Mouse (Mus musculus): ENCODE data around the gene Il11ra1. TPM values are rescaled to one million over a fixed set of nuclear protein-coding genes. Genes with fewer than 3 reads are reported as not detected.
"Not testable (repeated sequence)": the region's sequence is repeated elsewhere in the genome, so short reads cannot be mapped to it uniquely, and the experiment has no call there.

Gene Il11ra1
- polyA plus RNA-seq, 1 experiment, result 24.8 TPM

- Histone ChIP-seq H3K4me1 (ENCODE audit: control insufficient read depth, insufficient read depth, insufficient read length, low read length) (peaks cover 9% of the 10 kb centered on the region), H3K4me3 (ENCODE audit: low read depth, low read length) (no peak overlapping the region), H3K36me3 (ENCODE audit: control insufficient read depth, insufficient read depth, low read length) (peaks cover 11% of the 10 kb centered on the region), H3K27me3 (ENCODE audit: control insufficient read depth, insufficient read depth, low read length) (no peaks in the 10 kb centered on the region), H3K27ac (ENCODE audit: insufficient read depth, low read depth, low read length) (no peak overlapping the region)
- TF ChIP-seq POLR2A (IDR thresholded peaks at IDR 0.05; ENCODE audit: low read depth, low read length), result no peak
- TF ChIP-seq CTCF (IDR thresholded peaks at IDR 0.05; ENCODE audit: extremely low read depth, insufficient read length, insufficient replicate concordance, low read depth, low read length), result no peak
- 71% methylated on average over 8 of the region's 8 CpGs for WGBS
Measured at GRCm38 (mm10) chr4:41762099-41762687, 62.4 kb downstream of the Il11ra1 start.

- H3K4me1 ChIP-seq (ENCODE audit: control insufficient read depth, insufficient read depth, insufficient read length, low read length); H3K27ac ChIP-seq (ENCODE audit: insufficient read depth, low read depth, low read length); H3K27me3 ChIP-seq (ENCODE audit: control insufficient read depth, insufficient read depth, low read length); H3K4me3 ChIP-seq (ENCODE audit: low read depth, low read length); H3K36me3 ChIP-seq (ENCODE audit: control insufficient read depth, insufficient read depth, low read length): not testable (repeated sequence)
- 68% methylated on average over 8 of the region's 8 CpGs for WGBS
Measured at GRCm38 (mm10) chr4:41762688-41763114, 62.9 kb downstream of the Il11ra1 start.

DNA sequence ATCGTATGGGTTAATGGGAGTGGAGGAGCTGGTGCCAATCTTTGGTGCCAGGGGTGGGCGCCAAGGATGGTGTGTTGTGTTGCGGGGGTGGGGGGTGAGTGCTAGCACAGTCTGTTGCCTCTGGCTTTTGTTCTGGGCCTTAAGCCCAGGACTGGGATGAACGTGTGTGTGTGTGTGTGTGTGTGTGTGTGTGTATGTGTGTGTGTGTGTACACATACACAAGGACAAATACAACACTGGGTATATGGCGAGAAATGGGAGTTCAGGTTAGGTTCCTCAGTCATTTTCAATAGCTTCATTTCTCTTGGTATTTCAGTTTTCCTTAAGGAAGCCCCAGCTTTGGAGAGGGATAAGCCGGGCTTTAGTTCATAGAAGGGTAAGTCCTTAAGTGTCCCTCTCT lies 63.4 kb downstream of the Il11ra1 start:
- 76% methylated on average over 5 of the region's 6 CpGs for WGBS
- H3K27ac ChIP-seq (ENCODE audit: insufficient read depth, low read depth, low read length); H3K4me3 ChIP-seq (ENCODE audit: low read depth, low read length); H3K4me1 ChIP-seq (ENCODE audit: control insufficient read depth, insufficient read depth, insufficient read length, low read length); H3K36me3 ChIP-seq (ENCODE audit: control insufficient read depth, insufficient read depth, low read length); H3K27me3 ChIP-seq (ENCODE audit: control insufficient read depth, insufficient read depth, low read length): not testable (repeated sequence)

DNA sequence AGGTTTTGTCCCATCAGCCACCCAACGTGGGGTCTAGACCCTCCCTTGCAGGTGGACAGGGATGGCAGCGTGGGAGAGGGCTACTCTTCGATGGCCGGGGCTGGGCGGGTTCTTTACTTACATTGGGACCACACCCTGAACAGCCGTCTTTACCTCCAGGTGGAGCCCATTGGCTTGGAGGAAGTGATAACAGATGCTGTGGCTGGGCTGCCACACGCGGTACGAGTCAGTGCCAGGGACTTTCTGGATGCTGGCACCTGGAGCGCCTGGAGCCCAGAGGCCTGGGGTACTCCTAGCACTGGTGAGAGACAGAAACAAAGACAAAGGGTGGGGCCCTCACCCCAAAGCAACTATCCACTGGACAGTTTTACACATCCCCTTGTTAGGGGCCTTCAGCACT lies 67.5 kb downstream of the Il11ra1 start:
- H3K4me1 ChIP-seq (ENCODE audit: control insufficient read depth, insufficient read depth, insufficient read length, low read length); H3K4me3 ChIP-seq (ENCODE audit: low read depth, low read length); H3K27ac ChIP-seq (ENCODE audit: insufficient read depth, low read depth, low read length); H3K27me3 ChIP-seq (ENCODE audit: control insufficient read depth, insufficient read depth, low read length); H3K36me3 ChIP-seq (ENCODE audit: control insufficient read depth, insufficient read depth, low read length): not testable (repeated sequence)
- 36% methylated on average over 10 of the region's 10 CpGs for WGBS

DNA sequence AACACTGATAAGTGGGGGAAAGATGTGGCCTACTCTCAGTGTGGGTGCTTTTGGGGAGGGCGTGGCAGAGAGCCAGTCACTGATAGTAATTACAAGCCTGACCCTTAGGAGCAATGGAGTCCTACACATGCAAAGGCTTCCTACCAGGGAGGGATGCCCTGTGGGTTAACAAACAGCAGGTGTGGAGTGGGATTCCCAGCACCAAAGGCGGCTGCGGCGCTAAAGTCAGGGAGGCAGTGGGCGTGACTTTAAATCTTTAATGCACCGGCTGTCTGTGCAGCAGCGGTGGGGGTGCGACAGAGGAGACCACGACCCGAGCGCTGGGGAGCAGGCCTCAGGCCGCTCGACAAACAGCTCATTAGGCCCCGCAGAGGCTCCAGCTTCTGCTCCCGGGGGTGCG lies 73.2 kb downstream of the Il11ra1 start:
- H3K27ac ChIP-seq (ENCODE audit: insufficient read depth, low read depth, low read length); H3K27me3 ChIP-seq (ENCODE audit: control insufficient read depth, insufficient read depth, low read length); H3K4me1 ChIP-seq (ENCODE audit: control insufficient read depth, insufficient read depth, insufficient read length, low read length); H3K36me3 ChIP-seq (ENCODE audit: control insufficient read depth, insufficient read depth, low read length): not testable (repeated sequence)
- 8% methylated on average over 8 of the region's 16 CpGs for WGBS
- peak overlapping the region; percentile 44 for H3K4me3 ChIP-seq (ENCODE audit: low read depth, low read length)

- H3K27me3 ChIP-seq (ENCODE audit: control insufficient read depth, insufficient read depth, low read length); H3K36me3 ChIP-seq (ENCODE audit: control insufficient read depth, insufficient read depth, low read length); H3K4me1 ChIP-seq (ENCODE audit: control insufficient read depth, insufficient read depth, insufficient read length, low read length): not testable (repeated sequence)
- Histone ChIP-seq H3K27ac (ENCODE audit: insufficient read depth, low read depth, low read length) (peak overlapping the region; percentile 80), H3K4me3 (ENCODE audit: low read depth, low read length) (peak overlapping the region; percentile 71)
- WGBS, result under 1% methylated on average over 22 of the region's 25 CpGs
Measured at GRCm38 (mm10) chr4:41773502-41773901, 73.7 kb downstream of the Il11ra1 start.

GRCm38 (mm10) chr4:41774002-41774401 lies 74.2 kb downstream of the Il11ra1 start, which contains the start of gene Ccl27a:
Gene Ccl27a (minus strand): TSS chr4:41774247.
- not testable (repeated sequence) for H3K36me3 ChIP-seq (ENCODE audit: control insufficient read depth, insufficient read depth, low read length); H3K4me1 ChIP-seq (ENCODE audit: control insufficient read depth, insufficient read depth, insufficient read length, low read length); H3K27me3 ChIP-seq (ENCODE audit: control insufficient read depth, insufficient read depth, low read length)
- WGBS, result 2% methylated on average over 12 of the region's 14 CpGs
- Histone ChIP-seq H3K4me3 (ENCODE audit: low read depth, low read length) (peak within 1 kb of the TSS; percentile 71), H3K27ac (ENCODE audit: insufficient read depth, low read depth, low read length) (peak within 1 kb of the TSS; percentile 80)

DNA sequence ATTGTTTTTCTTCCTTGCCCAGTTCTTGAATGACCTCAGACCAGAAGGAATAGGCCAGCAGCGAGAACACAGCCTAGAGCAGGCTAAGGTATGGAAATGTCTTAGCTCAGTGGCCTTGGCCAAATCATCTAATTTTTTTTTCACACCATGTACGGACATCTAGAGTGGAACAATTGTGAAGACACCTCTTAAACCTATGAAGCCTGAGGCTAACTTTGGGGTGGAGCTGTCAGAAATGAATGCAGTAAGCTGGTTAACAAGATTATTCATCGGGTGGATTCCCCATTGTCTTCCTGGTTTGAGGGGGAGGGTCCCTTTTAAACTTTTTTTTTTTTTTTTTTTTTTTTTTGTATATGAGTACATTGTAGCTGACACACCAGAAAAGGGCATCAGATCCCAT lies 74.7 kb downstream of the Il11ra1 start:
- not testable (repeated sequence) for H3K27ac ChIP-seq (ENCODE audit: insufficient read depth, low read depth, low read length); H3K4me1 ChIP-seq (ENCODE audit: control insufficient read depth, insufficient read depth, insufficient read length, low read length); H3K27me3 ChIP-seq (ENCODE audit: control insufficient read depth, insufficient read depth, low read length); H3K4me3 ChIP-seq (ENCODE audit: low read depth, low read length); H3K36me3 ChIP-seq (ENCODE audit: control insufficient read depth, insufficient read depth, low read length)
- WGBS, result 73% methylated on average over 3 of the region's 3 CpGs

GRCm38 (mm10) chr4:41775840-41776239 lies 76.1 kb downstream of the Il11ra1 start:
- H3K4me3 ChIP-seq (ENCODE audit: low read depth, low read length); H3K4me1 ChIP-seq (ENCODE audit: control insufficient read depth, insufficient read depth, insufficient read length, low read length); H3K36me3 ChIP-seq (ENCODE audit: control insufficient read depth, insufficient read depth, low read length); H3K27me3 ChIP-seq (ENCODE audit: control insufficient read depth, insufficient read depth, low read length); H3K27ac ChIP-seq (ENCODE audit: insufficient read depth, low read depth, low read length): not testable (repeated sequence)
- 93% methylated on average over 1 of the region's 1 CpGs for WGBS

GRCm38 (mm10) chr4:41781271-41781670 lies 81.5 kb downstream of the Il11ra1 start:
- not testable (repeated sequence) for H3K27me3 ChIP-seq (ENCODE audit: control insufficient read depth, insufficient read depth, low read length); H3K4me1 ChIP-seq (ENCODE audit: control insufficient read depth, insufficient read depth, insufficient read length, low read length); H3K4me3 ChIP-seq (ENCODE audit: low read depth, low read length); H3K36me3 ChIP-seq (ENCODE audit: control insufficient read depth, insufficient read depth, low read length); H3K27ac ChIP-seq (ENCODE audit: insufficient read depth, low read depth, low read length)
- 43% methylated on average over 9 of the region's 9 CpGs for WGBS

GRCm38 (mm10) chr4:41781748-41782485 lies 82.1 kb downstream of the Il11ra1 start:
- not testable (repeated sequence) for H3K36me3 ChIP-seq (ENCODE audit: control insufficient read depth, insufficient read depth, low read length); H3K27ac ChIP-seq (ENCODE audit: insufficient read depth, low read depth, low read length); H3K27me3 ChIP-seq (ENCODE audit: control insufficient read depth, insufficient read depth, low read length); H3K4me1 ChIP-seq (ENCODE audit: control insufficient read depth, insufficient read depth, insufficient read length, low read length); H3K4me3 ChIP-seq (ENCODE audit: low read depth, low read length)
- WGBS, result 29% methylated on average over 18 of the region's 21 CpGs
